Mouse (Mus musculus) liver, adult (tissue): ENCODE results near the gene Spats2.

Experiments
- GATA4 ChIP-seq: IDR thresholded peaks from 2 replicates; pipeline ENCODE4 v1.6.1; 2014; ENCODE audit warnings: mild to moderate bottlenecking, low read length; ENCODE audit not compliant: insufficient replicate concordance

Spats2 gene

GRCm38 (mm10) chr15:99125711-99126080 is at the start of gene Spats2:
Gene Spats2, plus strand, starts transcription at chr15:99125916.
- TF ChIP-seq GATA4, result no peak

GRCm38 (mm10) chr15:99078181-99078910 is 47.4 kb upstream of the Spats2 start:
- peak; percentile 50; the same call in 1 of the 2 replicates for TF ChIP-seq GATA4

GRCm38 (mm10) chr15:99079804-99080203 is 45.9 kb upstream of the Spats2 start:
- TF ChIP-seq GATA4, result no peak

GRCm38 (mm10) chr15:99082322-99082721 is 43.4 kb upstream of the Spats2 start:
- no peak for TF ChIP-seq GATA4

GRCm38 (mm10) chr15:99082840-99083239 is 42.9 kb upstream of the Spats2 start:
- TF ChIP-seq GATA4, result no peak

- peak; percentile 13; the same call in 1 of the 2 replicates for TF ChIP-seq GATA4
Observed at GRCm38 (mm10) chr15:99083258-99083657, 42.5 kb upstream of the Spats2 start.

- TF ChIP-seq GATA4, result no peak
Observed at GRCm38 (mm10) chr15:99083867-99084557, 41.7 kb upstream of the Spats2 start.

- TF ChIP-seq GATA4, result no peak
Observed at GRCm38 (mm10) chr15:99084618-99085017, 41.1 kb upstream of the Spats2 start.

- no peak for TF ChIP-seq GATA4
Observed at GRCm38 (mm10) chr15:99085997-99086396, 39.7 kb upstream of the Spats2 start.

- TF ChIP-seq GATA4, result no peak
Observed at GRCm38 (mm10) chr15:99087253-99088075, 38.3 kb upstream of the Spats2 start, which contains the start of gene C1ql4. Gene C1ql4, minus strand, starts transcription at chr15:99087817.

- TF ChIP-seq GATA4, result no peak
Observed at GRCm38 (mm10) chr15:99088292-99088691, 37.4 kb upstream of the Spats2 start.

- no peak for TF ChIP-seq GATA4
Observed at GRCm38 (mm10) chr15:99089069-99089468, 36.6 kb upstream of the Spats2 start.

GRCm38 (mm10) chr15:99092870-99093269 is 32.8 kb upstream of the Spats2 start, which contains the start of gene Dnajc22:
Gene Dnajc22, plus strand, starts transcription at chr15:99093170.
- no peak for TF ChIP-seq GATA4

- TF ChIP-seq GATA4, result no peak
Observed at GRCm38 (mm10) chr15:99093291-99094258, 32.1 kb upstream of the Spats2 start.
